Mouse (Mus musculus) ES-Bruce4 (cell line): ENCODE data around the gene Dhx9. TPM values are rescaled to one million over a fixed set of nuclear protein-coding genes. Genes with fewer than 3 reads are reported as not detected.
A peak's percentile ranks its signal among the peaks of the same experiment; 100 is the strongest.

ENCODE experiments used
- H3K27ac ChIP-seq: 2 replicates; pipeline ENCODE4 v1.5.1; 2012; ENCODE audit warnings: low read length, inconsistent platforms; ENCODE audit not compliant: insufficient read depth
- H3K27me3 ChIP-seq: 2 replicates; pipeline ENCODE4 v1.6.1; 2012; ENCODE audit warnings: mild to moderate bottlenecking, low read length, inconsistent platforms; ENCODE audit not compliant: control insufficient read depth, poor library complexity, insufficient read depth, severe bottlenecking
- H3K36me3 ChIP-seq: 2 replicates; pipeline ENCODE4 v1.6.1; 2012; ENCODE audit warnings: inconsistent platforms, mild to moderate bottlenecking, low read length, moderate library complexity; ENCODE audit not compliant: control insufficient read depth, poor library complexity, insufficient read depth, severe bottlenecking
- H3K4me1 ChIP-seq: one replicate; pipeline ENCODE4 v1.8.1; 2011; ENCODE audit warnings: low read length; ENCODE audit not compliant: control insufficient read depth, insufficient read depth
- H3K4me3 ChIP-seq: 2 replicates; pipeline ENCODE4 v1.5.1; 2011; ENCODE audit warnings: low read depth, mild to moderate bottlenecking, low read length
- H3K9ac ChIP-seq: 2 replicates; pipeline ENCODE4 v1.6.1; 2012; ENCODE audit warnings: low read depth, mild to moderate bottlenecking, inconsistent platforms; ENCODE audit not compliant: poor library complexity, severe bottlenecking
- H3K9me3 ChIP-seq: replicated peaks from 2 replicates; pipeline ENCODE4 v1.6.1; 2012; ENCODE audit warnings: mild to moderate bottlenecking, low read length, inconsistent platforms; ENCODE audit not compliant: control insufficient read depth, poor library complexity, insufficient read depth, severe bottlenecking
- CTCF ChIP-seq: IDR thresholded peaks from one replicate; pipeline ENCODE4 v1.8.1; 2011; ENCODE audit warnings: low read depth, low read length
- EP300 ChIP-seq: IDR thresholded peaks from 2 replicates; pipeline ENCODE4 v1.6.1; 2011; ENCODE audit warnings: low read depth, low read length; ENCODE audit not compliant: insufficient read depth
- POLR2A ChIP-seq: IDR thresholded peaks from one replicate; pipeline ENCODE4 v1.8.1; 2011; ENCODE audit warnings: low read length; ENCODE audit not compliant: insufficient read depth
- polyA plus RNA-seq: library from polyadenylated mRNA; stranded (reverse); fragments of >200 nt; gene quantifications from 2 replicates; pipeline ENCODE4 v1.2.4, GENCODE M21; 2011; ENCODE audit warnings: low read depth; ENCODE audit not compliant: missing spikeins, insufficient read depth, insufficient read length

The Dhx9 gene
- polyA plus RNA-seq, 1 experiment, result 282 TPM

DNA sequence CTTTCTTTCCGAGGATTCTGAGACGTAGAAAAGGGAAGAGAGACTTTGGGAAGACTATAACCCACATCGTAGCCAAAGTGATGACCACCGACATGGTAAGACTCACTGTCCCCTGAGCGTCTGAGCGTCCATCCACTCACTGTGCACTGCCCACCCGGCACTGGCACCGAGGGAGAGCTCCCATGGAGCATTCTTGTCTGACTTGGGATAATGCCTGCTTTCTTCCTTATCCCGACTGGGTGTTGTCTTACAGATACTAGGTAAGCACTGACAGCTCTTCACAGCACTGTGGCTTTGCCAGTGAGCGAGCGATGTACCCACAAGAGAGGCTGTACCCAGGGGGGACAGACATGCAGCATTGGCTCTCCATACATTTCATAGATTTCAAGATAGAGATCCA lies 49.9 kb downstream of the Dhx9 start:
- Histone ChIP-seq H3K4me1 (no peaks in the 10 kb centered on the region), H3K27ac (no peak overlapping the region), H3K9me3 (no peaks in the 10 kb centered on the region), H3K4me3 (no peak overlapping the region), H3K9ac (no peak overlapping the region), H3K36me3 (no peaks in the 10 kb centered on the region), H3K27me3 (no peaks in the 10 kb centered on the region; the same call in 1 of the 2 replicates)
- TF ChIP-seq EP300 (no peak), POLR2A (no peak), CTCF (no peak)

DNA sequence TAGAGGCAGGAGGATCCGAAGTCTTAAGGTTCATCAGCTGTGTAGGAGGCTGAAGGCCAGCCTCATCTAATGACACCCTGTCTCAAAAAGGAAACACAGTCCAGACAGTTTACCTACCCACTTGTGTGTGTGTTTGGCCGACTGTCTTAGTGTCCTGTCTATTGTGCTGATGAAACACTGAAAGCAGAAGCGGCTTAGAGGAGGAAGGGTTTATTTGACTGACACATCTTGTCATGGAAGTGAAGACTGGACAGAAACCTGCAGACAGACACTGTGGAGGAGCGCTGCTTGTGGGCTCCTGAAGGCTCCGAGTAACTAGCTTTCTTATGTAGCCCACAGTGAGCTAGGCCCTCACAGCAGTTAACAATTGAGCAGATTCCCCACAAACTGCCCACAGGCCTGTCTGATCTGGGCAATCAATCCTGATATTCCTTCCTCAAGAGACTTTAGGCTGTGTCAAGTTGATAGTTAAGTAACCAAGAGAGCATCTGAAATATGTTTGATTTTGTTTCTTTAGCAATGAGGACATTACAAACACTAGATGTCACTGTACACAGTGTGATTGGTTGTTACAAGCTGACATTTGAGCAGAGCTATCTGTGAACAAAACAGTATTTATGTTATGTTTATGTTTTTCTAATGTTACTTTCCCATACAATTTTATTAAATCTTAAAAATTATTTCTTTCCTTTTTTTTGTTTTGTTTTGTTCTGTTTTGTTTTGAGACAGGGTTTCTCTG lies 53.4 kb downstream of the Dhx9 start:
- H3K9ac ChIP-seq, result no peak overlapping the region
- no peak overlapping the region for H3K4me3 ChIP-seq
- no peaks in the 10 kb centered on the region for H3K9me3 ChIP-seq
- H3K4me1 ChIP-seq, result no peaks in the 10 kb centered on the region
- H3K27me3 ChIP-seq, result no peaks in the 10 kb centered on the region; the same call in 1 of the 2 replicates
- TF ChIP-seq POLR2A (no peak), EP300 (no peak), CTCF (no peak)
- no peaks in the 10 kb centered on the region for H3K36me3 ChIP-seq
- no peak overlapping the region for H3K27ac ChIP-seq

DNA sequence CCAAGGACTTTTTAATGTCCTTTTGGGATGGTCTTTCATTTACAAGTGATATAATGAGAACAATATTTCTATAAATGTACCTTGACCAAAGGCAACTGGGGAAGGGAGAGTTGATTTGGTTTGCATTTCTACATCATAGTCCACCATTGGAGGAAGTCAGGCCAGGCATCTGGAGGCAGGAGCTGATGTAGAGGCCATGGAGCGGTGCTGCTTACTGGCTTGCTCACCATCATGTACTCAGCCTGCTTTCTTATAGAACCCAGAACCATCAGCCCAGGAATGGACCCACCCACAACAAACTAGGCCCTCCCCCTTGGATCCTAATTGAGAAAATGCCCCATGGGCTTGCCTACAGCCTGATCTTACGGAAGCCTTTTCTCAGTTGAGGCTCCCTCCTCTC lies 55.1 kb downstream of the Dhx9 start:
- Histone ChIP-seq H3K4me3 (no peak overlapping the region), H3K27me3 (no peaks in the 10 kb centered on the region), H3K27ac (no peak overlapping the region), H3K36me3 (no peaks in the 10 kb centered on the region), H3K9ac (no peak overlapping the region), H3K9me3 (no peaks in the 10 kb centered on the region), H3K4me1 (no peaks in the 10 kb centered on the region)
- TF ChIP-seq CTCF, result no peak
- TF ChIP-seq POLR2A, result no peak
- TF ChIP-seq EP300, result no peak

DNA sequence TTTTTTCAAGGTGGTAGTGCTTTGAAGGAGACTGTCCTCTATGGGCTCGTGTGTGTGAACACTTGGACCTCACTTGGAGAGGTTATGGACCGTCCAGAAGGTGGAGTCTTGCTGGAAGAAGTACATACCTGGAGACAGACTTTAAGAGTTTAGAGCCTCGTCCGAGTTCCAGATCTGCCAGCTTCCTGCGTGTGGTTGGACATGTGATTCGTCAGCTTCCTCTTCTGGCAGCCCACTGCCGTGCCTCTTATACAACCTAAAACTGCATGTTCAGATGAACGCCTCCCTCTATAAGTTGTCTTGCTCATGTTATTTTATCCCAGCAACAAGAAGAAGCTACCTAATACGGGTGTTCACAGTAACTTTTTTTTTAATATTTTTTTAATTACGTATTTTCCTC lies 55.8 kb downstream of the Dhx9 start:
- Histone ChIP-seq H3K27ac (no peak overlapping the region), H3K4me3 (no peak overlapping the region), H3K27me3 (no peaks in the 10 kb centered on the region), H3K4me1 (no peaks in the 10 kb centered on the region), H3K9ac (no peak overlapping the region), H3K36me3 (no peaks in the 10 kb centered on the region), H3K9me3 (no peaks in the 10 kb centered on the region)
- TF ChIP-seq CTCF (no peak), POLR2A (no peak), EP300 (no peak)

DNA sequence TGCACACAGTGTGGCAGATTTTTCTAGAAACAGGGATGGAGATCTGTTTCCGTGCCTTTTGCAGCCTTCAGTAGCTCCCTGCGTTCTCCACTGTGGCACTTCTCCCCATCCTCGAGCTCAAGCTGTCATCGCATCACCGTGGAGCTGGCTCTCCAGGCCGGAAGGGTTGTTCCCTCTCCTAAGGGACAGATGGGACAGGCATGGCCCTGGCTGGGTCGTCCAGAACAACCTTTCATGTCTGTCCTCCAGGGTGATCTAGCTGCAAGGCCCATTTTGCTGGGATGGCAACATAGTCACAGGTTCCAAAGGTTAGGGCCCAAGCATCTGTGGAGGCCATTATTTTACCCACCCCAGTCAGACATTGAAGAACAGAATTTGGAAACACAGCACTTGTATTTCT lies 56.3 kb downstream of the Dhx9 start:
- Histone ChIP-seq H3K27me3 (no peaks in the 10 kb centered on the region), H3K9me3 (no peaks in the 10 kb centered on the region), H3K27ac (no peak overlapping the region), H3K36me3 (no peaks in the 10 kb centered on the region), H3K4me3 (no peak overlapping the region), H3K4me1 (no peaks in the 10 kb centered on the region), H3K9ac (no peak overlapping the region)
- TF ChIP-seq EP300, result no peak
- no peak for TF ChIP-seq POLR2A
- TF ChIP-seq CTCF, result no peak

DNA sequence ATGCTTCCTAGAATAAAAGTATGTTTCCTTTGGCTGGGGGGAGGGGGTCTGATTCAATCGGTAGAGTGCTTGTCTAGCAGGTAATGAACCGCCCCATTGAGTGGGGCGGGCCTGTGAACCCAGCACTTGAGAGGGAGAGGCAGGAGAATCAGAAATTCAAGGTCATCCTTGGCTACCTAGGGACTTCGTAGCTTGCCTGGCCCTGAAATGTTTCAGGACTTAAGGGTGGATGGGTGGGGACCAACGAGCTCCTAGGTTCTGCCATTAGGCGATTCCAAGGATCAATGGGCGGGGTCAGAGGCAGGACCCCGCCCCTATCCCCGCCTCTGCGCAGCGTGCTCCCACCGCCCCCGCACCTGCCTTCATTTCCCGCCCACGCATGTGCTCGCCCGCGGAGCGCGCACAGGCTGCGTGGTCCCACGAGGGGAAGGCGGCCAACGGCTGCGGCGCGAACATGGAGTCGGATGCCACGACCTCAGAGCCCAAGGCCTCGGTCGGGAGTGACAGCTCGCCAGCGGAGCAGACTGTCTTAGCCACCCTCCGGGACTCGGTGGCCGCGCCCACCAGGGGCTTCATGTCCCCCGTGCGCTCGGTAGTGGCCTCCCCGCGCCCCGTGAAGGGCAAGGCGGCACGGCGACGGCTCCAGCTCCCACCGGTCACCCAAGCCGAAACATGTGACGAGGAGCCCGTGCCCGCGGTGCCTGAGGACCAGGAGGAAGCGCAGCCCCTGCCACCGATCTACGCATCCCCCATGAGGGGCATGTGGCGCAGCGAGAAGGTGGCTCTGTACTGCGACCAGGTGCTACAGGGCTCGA lies 62.5 kb downstream of the Dhx9 start, which contains the start of gene Shcbp1l:
Gene Shcbp1l, plus strand, starts transcription at position 393 of the 815 bp plus-strand sequence.
- Histone ChIP-seq H3K9me3 (no peaks in the 10 kb centered on the region), H3K9ac (peak within 1 kb of the TSS; percentile 44), H3K27ac (peak within 1 kb of the TSS; percentile 10; the same call in 1 of the 2 replicates), H3K4me3 (peak within 1 kb of the TSS; percentile 58), H3K27me3 (peaks cover 3% of the 10 kb centered on the region; the same call in 1 of the 2 replicates), H3K4me1 (no peaks in the 10 kb centered on the region), H3K36me3 (no peaks in the 10 kb centered on the region)
- TF ChIP-seq POLR2A (no peak), CTCF (no peak), EP300 (0 out of 2 replicates have a peak, but pooled peaks have one; percentile 41)
